Mouse (Mus musculus): ENCODE data around the gene Cfap65. TPM values are rescaled to one million over a fixed set of nuclear protein-coding genes. Genes with fewer than 3 reads are reported as not detected.

Gene Cfap65
- polyA plus RNA-seq, 1 experiment from 2014 or later, result 0.05 TPM

GRCm38 (mm10) chr1:74962126-74962852 is 26.9 kb upstream of the Cfap65 start:
- Histone ChIP-seq H3K27ac (ENCODE audit: low read length) (peak overlapping the region; percentile 90), H3K36me3 (ENCODE audit: control insufficient read depth, insufficient read depth, low read length) (no peaks in the 10 kb centered on the region), H3K9me3 (replicated peaks; ENCODE audit: control insufficient read depth, low read length) (no peaks in the 10 kb centered on the region), H3K27me3 (ENCODE audit: control insufficient read depth, insufficient read depth, low read length) (no peaks in the 10 kb centered on the region), H3K4me1 (ENCODE audit: control insufficient read depth, insufficient read depth, low read length) (peaks cover 13% of the 10 kb centered on the region), H3K9ac (ENCODE audit: low read length) (peak overlapping the region; percentile 29; the same call in 1 of the 2 replicates), H3K4me2 (ENCODE audit: low read depth, low read length) (peak overlapping the region; percentile 44; the same call in 1 of the 2 replicates), H3K4me3 (replicated peaks; ENCODE audit: low read length) (no peak overlapping the region; the same call in 1 of the 2 replicates)
- peak; percentile 66 for ATAC-seq (ENCODE audit: insufficient read depth, low FRiP score)
- 51% methylated on average over 5 of the region's 5 CpGs for WGBS

GRCm38 (mm10) chr1:74961722-74962121 is 26.3 kb upstream of the Cfap65 start:
- Histone ChIP-seq H3K27me3 (ENCODE audit: control insufficient read depth, insufficient read depth, low read length) (no peaks in the 10 kb centered on the region), H3K4me2 (ENCODE audit: low read depth, low read length) (0 out of 2 replicates have a peak overlapping the region, but pooled peaks have one; percentile 31), H3K36me3 (ENCODE audit: control insufficient read depth, insufficient read depth, low read length) (no peaks in the 10 kb centered on the region), H3K4me1 (ENCODE audit: control insufficient read depth, insufficient read depth, low read length) (peaks cover 12% of the 10 kb centered on the region), H3K27ac (ENCODE audit: low read length) (peak overlapping the region; percentile 90), H3K9ac (ENCODE audit: low read length) (no peak overlapping the region), H3K9me3 (replicated peaks; ENCODE audit: control insufficient read depth, low read length) (no peaks in the 10 kb centered on the region), H3K4me3 (replicated peaks; ENCODE audit: low read length) (no peak overlapping the region)
- 74% methylated on average over 7 of the region's 7 CpGs for WGBS
- ATAC-seq (ENCODE audit: insufficient read depth, low FRiP score), result peak; percentile 68

GRCm38 (mm10) chr1:74960059-74960458 is 24.7 kb upstream of the Cfap65 start:
- Histone ChIP-seq H3K27ac (ENCODE audit: low read length) (peak overlapping the region; percentile 71), H3K27me3 (ENCODE audit: control insufficient read depth, insufficient read depth, low read length) (0 out of 2 replicates have a peak, but pooled peaks cover 4% of the 10 kb centered on the region), H3K9ac (ENCODE audit: low read length) (no peak overlapping the region), H3K4me2 (ENCODE audit: low read depth, low read length) (0 out of 2 replicates have a peak overlapping the region, but pooled peaks have one; percentile 1), H3K4me1 (ENCODE audit: control insufficient read depth, insufficient read depth, low read length) (peaks cover 9% of the 10 kb centered on the region), H3K4me3 (replicated peaks; ENCODE audit: low read length) (no peak overlapping the region), H3K36me3 (ENCODE audit: control insufficient read depth, insufficient read depth, low read length) (no peaks in the 10 kb centered on the region), H3K9me3 (replicated peaks; ENCODE audit: control insufficient read depth, low read length) (no peaks in the 10 kb centered on the region)
- ATAC-seq (ENCODE audit: insufficient read depth, low FRiP score), result no peak; the same call in 1 of the 2 replicates
- 68% methylated on average over 7 of the region's 7 CpGs for WGBS

DNA sequence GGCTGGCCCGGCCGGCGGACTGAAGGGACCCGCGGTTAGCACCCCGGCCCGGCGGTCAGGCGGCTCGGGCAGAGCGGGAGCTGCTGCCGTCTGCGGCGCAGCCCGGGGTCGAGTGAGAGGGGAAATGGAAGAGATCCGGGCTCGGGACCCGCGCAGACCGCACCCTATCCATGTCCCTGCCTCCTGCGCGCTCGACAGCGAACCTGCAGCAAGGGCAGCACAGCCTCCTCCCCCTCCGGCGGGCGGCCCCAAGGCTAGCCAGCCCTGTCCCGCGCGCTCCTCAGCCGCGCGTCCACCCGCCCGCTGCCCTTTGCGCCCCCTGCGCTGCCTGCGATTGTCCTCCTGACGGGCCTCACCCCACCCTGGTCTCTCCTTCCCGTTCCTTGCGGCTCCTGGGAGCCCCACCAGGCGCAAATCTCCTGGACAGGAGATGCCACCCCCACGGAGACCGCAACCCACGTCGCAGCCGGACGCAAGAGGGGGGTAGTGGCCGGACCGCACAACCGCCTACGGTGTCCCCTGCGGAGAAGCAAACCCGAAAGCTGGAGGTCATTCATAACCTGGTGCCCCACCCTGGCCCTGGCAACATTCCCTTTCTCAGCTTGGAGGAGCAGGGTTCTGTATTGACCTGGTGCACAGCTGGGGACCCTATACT is 16.3 kb upstream of the Cfap65 start, which contains the start of gene Ihh:
TSS of gene Ihh (minus strand) at position 117 of the 655 bp plus-strand sequence.
- Histone ChIP-seq H3K27me3 (ENCODE audit: control insufficient read depth, insufficient read depth, low read length) (peaks cover 77% of the 10 kb centered on the region), H3K9me3 (replicated peaks; ENCODE audit: control insufficient read depth, low read length) (no peaks in the 10 kb centered on the region), H3K27ac (ENCODE audit: low read length) (peak within 1 kb of the TSS; percentile 84), H3K36me3 (ENCODE audit: control insufficient read depth, insufficient read depth, low read length) (no peaks in the 10 kb centered on the region), H3K9ac (ENCODE audit: low read length) (peak within 1 kb of the TSS; percentile 70), H3K4me3 (replicated peaks; ENCODE audit: low read length) (peak within 1 kb of the TSS; percentile 46), H3K4me1 (ENCODE audit: control insufficient read depth, insufficient read depth, low read length) (peaks cover 12% of the 10 kb centered on the region), H3K4me2 (ENCODE audit: low read depth, low read length) (peak within 1 kb of the TSS; percentile 64)
- WGBS, result 2% methylated on average over 40 of the region's 55 CpGs
- peak; percentile 93 for ATAC-seq (ENCODE audit: insufficient read depth, low FRiP score)

- peak; percentile 14; the same call in 1 of the 2 replicates for ATAC-seq (ENCODE audit: insufficient read depth, low FRiP score)
- peaks cover 80% of the 10 kb centered on the region for H3K27me3 ChIP-seq (ENCODE audit: control insufficient read depth, insufficient read depth, low read length)
- peak overlapping the region; percentile 70 for H3K9ac ChIP-seq (ENCODE audit: low read length)
- 2% methylated on average over 82 of the region's 84 CpGs for WGBS
- peak overlapping the region; percentile 64 for H3K4me2 ChIP-seq (ENCODE audit: low read depth, low read length)
- H3K4me3 ChIP-seq (replicated peaks; ENCODE audit: low read length), result peak overlapping the region; percentile 46
- H3K27ac ChIP-seq (ENCODE audit: low read length), result peak overlapping the region; percentile 84
- no peaks in the 10 kb centered on the region for H3K9me3 ChIP-seq (replicated peaks; ENCODE audit: control insufficient read depth, low read length)
- no peaks in the 10 kb centered on the region for H3K36me3 ChIP-seq (ENCODE audit: control insufficient read depth, insufficient read depth, low read length)
- peaks cover 12% of the 10 kb centered on the region for H3K4me1 ChIP-seq (ENCODE audit: control insufficient read depth, insufficient read depth, low read length)
Observed at GRCm38 (mm10) chr1:74950576-74951490, 15.4 kb upstream of the Cfap65 start.

DNA sequence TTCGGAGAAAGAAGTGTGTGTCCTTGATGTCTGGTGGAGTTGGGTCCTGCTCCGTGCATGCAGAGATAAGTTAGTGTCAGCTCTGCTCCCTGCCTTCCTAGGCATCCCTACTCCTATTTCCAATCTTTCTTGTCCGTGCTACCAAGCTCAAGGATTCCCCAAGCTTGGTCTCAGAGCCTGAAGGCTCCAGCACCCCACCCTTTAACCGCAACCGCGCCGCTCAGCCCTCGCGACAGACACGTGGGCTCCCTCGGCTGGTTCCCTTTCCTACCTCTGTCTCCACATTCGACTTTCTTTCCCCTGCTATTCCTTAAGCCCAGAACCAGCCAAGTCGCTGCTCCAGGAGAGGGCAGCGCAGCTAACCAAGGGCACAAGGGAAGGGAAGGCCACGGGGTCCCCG is 14.7 kb upstream of the Cfap65 start:
- Histone ChIP-seq H3K27ac (ENCODE audit: low read length) (peak overlapping the region; percentile 84), H3K27me3 (ENCODE audit: control insufficient read depth, insufficient read depth, low read length) (peaks cover 75% of the 10 kb centered on the region), H3K4me2 (ENCODE audit: low read depth, low read length) (peak overlapping the region; percentile 64; the same call in 1 of the 2 replicates), H3K4me3 (replicated peaks; ENCODE audit: low read length) (peak overlapping the region; percentile 46), H3K9me3 (replicated peaks; ENCODE audit: control insufficient read depth, low read length) (no peaks in the 10 kb centered on the region), H3K4me1 (ENCODE audit: control insufficient read depth, insufficient read depth, low read length) (peaks cover 12% of the 10 kb centered on the region), H3K9ac (ENCODE audit: low read length) (peak overlapping the region; percentile 70), H3K36me3 (ENCODE audit: control insufficient read depth, insufficient read depth, low read length) (no peaks in the 10 kb centered on the region)
- 6% methylated on average over 16 of the region's 16 CpGs for WGBS
- ATAC-seq (ENCODE audit: insufficient read depth, low FRiP score), result no peak

- ATAC-seq (ENCODE audit: insufficient read depth, low FRiP score), result peak; percentile 2; the same call in 1 of the 2 replicates
- 0 out of 2 replicates have a peak overlapping the region, but pooled peaks have one; percentile 4 for H3K4me2 ChIP-seq (ENCODE audit: low read depth, low read length)
- peak overlapping the region; percentile 46 for H3K4me3 ChIP-seq (replicated peaks; ENCODE audit: low read length)
- no peaks in the 10 kb centered on the region for H3K36me3 ChIP-seq (ENCODE audit: control insufficient read depth, insufficient read depth, low read length)
- 3% methylated on average over 24 of the region's 24 CpGs for WGBS
- no peaks in the 10 kb centered on the region for H3K9me3 ChIP-seq (replicated peaks; ENCODE audit: control insufficient read depth, low read length)
- peak overlapping the region; percentile 84 for H3K27ac ChIP-seq (ENCODE audit: low read length)
- H3K9ac ChIP-seq (ENCODE audit: low read length), result peak overlapping the region; percentile 70
- H3K27me3 ChIP-seq (ENCODE audit: control insufficient read depth, insufficient read depth, low read length), result peaks cover 75% of the 10 kb centered on the region
- peaks cover 12% of the 10 kb centered on the region for H3K4me1 ChIP-seq (ENCODE audit: control insufficient read depth, insufficient read depth, low read length)
Observed at GRCm38 (mm10) chr1:74949666-74950050, 14.3 kb upstream of the Cfap65 start.

DNA sequence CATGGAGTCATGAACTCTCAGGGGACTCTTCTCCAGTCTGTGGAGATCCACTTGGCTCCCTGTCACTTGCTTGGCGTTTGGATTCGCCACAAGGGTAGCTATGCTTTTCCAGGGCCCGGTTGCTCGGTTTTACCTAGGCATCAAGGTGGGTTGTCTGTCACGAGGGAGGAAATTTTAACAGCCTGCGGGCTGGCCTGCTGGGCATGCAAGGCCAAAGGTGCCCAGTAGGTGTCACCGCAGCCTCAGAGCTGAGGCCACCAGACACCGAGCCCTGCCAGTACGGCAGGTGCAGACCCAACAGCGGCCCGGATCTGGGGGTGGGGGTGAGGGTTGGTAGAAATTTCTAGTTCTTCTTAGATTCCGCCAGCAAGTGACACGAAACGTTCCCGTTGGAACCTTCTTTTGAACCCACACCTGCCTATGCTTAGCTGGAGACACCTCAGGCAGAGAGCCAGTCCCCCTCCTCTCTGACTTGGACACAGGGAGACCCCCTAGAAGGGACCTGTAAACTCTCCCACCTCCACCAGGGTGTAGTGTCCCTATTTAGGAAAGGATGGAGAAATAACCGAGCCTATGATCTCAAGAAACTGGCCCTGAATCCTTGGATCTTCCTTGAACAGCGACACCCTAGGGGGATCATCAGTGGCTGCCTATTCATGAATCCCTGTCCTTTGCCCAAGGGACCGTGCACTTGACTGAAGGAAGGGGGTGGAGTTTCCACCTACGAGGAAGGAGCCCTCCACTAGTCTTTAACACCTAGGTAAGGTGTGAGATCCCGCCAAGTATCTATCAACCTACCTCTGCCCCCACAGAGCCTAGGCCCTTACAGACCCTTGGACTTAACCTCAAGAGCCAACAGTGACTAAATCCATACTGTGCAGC is 13.6 kb upstream of the Cfap65 start:
- H3K27me3 ChIP-seq (ENCODE audit: control insufficient read depth, insufficient read depth, low read length), result peaks cover 73% of the 10 kb centered on the region
- H3K9ac ChIP-seq (ENCODE audit: low read length), result peak overlapping the region; percentile 70
- H3K4me1 ChIP-seq (ENCODE audit: control insufficient read depth, insufficient read depth, low read length), result peaks cover 12% of the 10 kb centered on the region
- 3% methylated on average over 20 of the region's 20 CpGs for WGBS
- no peaks in the 10 kb centered on the region for H3K9me3 ChIP-seq (replicated peaks; ENCODE audit: control insufficient read depth, low read length)
- H3K4me2 ChIP-seq (ENCODE audit: low read depth, low read length), result peak overlapping the region; percentile 57
- H3K36me3 ChIP-seq (ENCODE audit: control insufficient read depth, insufficient read depth, low read length), result no peaks in the 10 kb centered on the region
- H3K4me3 ChIP-seq (replicated peaks; ENCODE audit: low read length), result peak overlapping the region; percentile 46
- ATAC-seq (ENCODE audit: insufficient read depth, low FRiP score), result peak; percentile 31; the same call in 1 of the 2 replicates
- H3K27ac ChIP-seq (ENCODE audit: low read length), result peak overlapping the region; percentile 84; the same call in 1 of the 2 replicates

All from stomach, embryonic 16.5 days (tissue).